Comparison of ENCODE assay signal across 8 mouse cellular contexts in the genomic region with DNA sequence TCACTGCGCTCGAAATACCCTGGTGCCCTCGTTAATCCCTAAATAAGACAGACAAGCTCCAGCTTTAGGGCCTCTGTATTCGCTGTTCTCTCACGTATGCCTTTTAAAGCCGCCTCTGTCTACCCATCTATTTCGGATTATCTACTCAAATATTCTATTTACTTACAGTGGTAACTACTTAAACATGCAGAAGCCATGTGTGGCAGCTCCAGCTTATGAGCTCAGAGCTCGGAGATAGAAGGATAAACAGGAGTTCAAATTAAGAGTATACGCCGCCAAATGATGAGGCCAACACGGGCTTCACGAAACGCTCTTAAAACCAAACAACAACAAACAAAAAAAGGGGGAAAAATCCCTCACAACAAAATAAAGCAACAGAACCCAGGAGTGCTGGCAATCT. TPM values are rescaled to one million over a fixed set of nuclear protein-coding genes. Genes with fewer than 3 reads are reported as not detected.
DNase-seq lines count a peak whose midpoint lies in the region; ATAC-seq and TF ChIP-seq lines count a peak whose summit lies in the region.

No protein-coding gene starts in this region.

- no peak for TF ChIP-seq POLR2A in cortical plate, adult 2 months (IDR thresholded peaks at IDR 0.05; ENCODE audit: extremely low read depth, insufficient read depth, low read length)

- no peaks in the 10 kb centered on the region for H3K9me3 ChIP-seq in kidney, embryonic 16.5 days (ENCODE audit: low read length)
- H3K9me3 ChIP-seq in midbrain, embryonic 16.5 days (replicated peaks; ENCODE audit: control insufficient read depth, low read length, poor library complexity, severe bottlenecking) = no peaks in the 10 kb centered on the region

- ATAC-seq in kidney, embryonic 16.5 days (ENCODE audit: low FRiP score, low TSS enrichment) = no peak
- peak; percentile 22 for ATAC-seq in inflammation-experienced regulatory T-cells, adult 6 months
- peak; percentile 46 for ATAC-seq in midbrain, embryonic 16.5 days

- 2% methylated on average over 13 of the region's 13 CpGs for WGBS in kidney, embryonic 16.5 days
- WGBS in midbrain, embryonic 16.5 days = under 1% methylated on average over 13 of the region's 13 CpGs

- H3K4me1 ChIP-seq in kidney, embryonic 16.5 days (ENCODE audit: insufficient read depth, low read length) = peaks cover 10% of the 10 kb centered on the region
- H3K4me1 ChIP-seq in cortical plate, adult 2 months (ENCODE audit: control insufficient read depth, insufficient read depth, low read length) = peaks cover 4% of the 10 kb centered on the region; the same call in 1 of the 2 replicates
- H3K4me1 ChIP-seq in midbrain, embryonic 16.5 days (ENCODE audit: control insufficient read depth, insufficient read depth, low read length) = peaks cover 15% of the 10 kb centered on the region

- intact Hi-C loops in gastrocnemius, postnatal 36 days (cut with DNase I) = loop anchor here (5.0 to 10.0 kb wide), 2 partner anchors 51 to 88 kb away; a partner anchor contains a TSS

- H3K4me2 ChIP-seq in kidney, embryonic 16.5 days (replicated peaks; ENCODE audit: low read depth, low read length) = peak overlapping the region; percentile 87
- peak overlapping the region; percentile 73 for H3K4me2 ChIP-seq in midbrain, embryonic 16.5 days (ENCODE audit: low read length)

- peaks cover 17% of the 10 kb centered on the region; the same call in 1 of the 2 replicates for H3K36me3 ChIP-seq in kidney, embryonic 16.5 days (ENCODE audit: insufficient read depth, low read length)
- H3K36me3 ChIP-seq in midbrain, embryonic 16.5 days (ENCODE audit: control insufficient read depth, insufficient read depth, low read length) = 0 out of 2 replicates have a peak, but pooled peaks cover 2% of the 10 kb centered on the region

- peak overlapping the region; percentile 88 for H3K9ac ChIP-seq in kidney, embryonic 16.5 days (replicated peaks; ENCODE audit: low read length)
- peak overlapping the region; percentile 77 for H3K9ac ChIP-seq in midbrain, embryonic 16.5 days (ENCODE audit: low read depth, low read length)

- DNase-seq in kidney, postnatal 10 days = no peak
- no peak for DNase-seq in gastrocnemius, postnatal 36 days
- no peak for DNase-seq in spleen, postnatal 36 days (ENCODE audit: low spot score in 2 of 2)
- no peak for DNase-seq in cerebellum, adult 8-10 months

- peak overlapping the region; percentile 81; the same call in 1 of the 2 replicates for H3K27ac ChIP-seq in kidney, embryonic 16.5 days (ENCODE audit: low read length)
- 0 out of 2 replicates have a peak overlapping the region, but pooled peaks have one; percentile 67 for H3K27ac ChIP-seq in cortical plate, adult 2 months (ENCODE audit: insufficient read depth, low read length)
- peak overlapping the region; percentile 71 for H3K27ac ChIP-seq in midbrain, embryonic 16.5 days (ENCODE audit: low read length)

- no peak for TF ChIP-seq CTCF in cortical plate, adult 2 months (IDR thresholded peaks at IDR 0.05; ENCODE audit: extremely low read depth, insufficient read depth, low read length)

- H3K27me3 ChIP-seq in kidney, embryonic 16.5 days (ENCODE audit: insufficient read depth, low read length) = no peaks in the 10 kb centered on the region; the same call in 1 of the 2 replicates
- peaks cover 6% of the 10 kb centered on the region; the same call in 1 of the 2 replicates for H3K27me3 ChIP-seq in midbrain, embryonic 16.5 days (ENCODE audit: control insufficient read depth, insufficient read depth, low read depth, low read length)

- H3K4me3 ChIP-seq in kidney, embryonic 16.5 days (ENCODE audit: low read length) = peak overlapping the region; percentile 80
- peak overlapping the region; percentile 79 for H3K4me3 ChIP-seq in cortical plate, adult 2 months (ENCODE audit: insufficient read depth, low read length)
- H3K4me3 ChIP-seq in midbrain, embryonic 16.5 days (ENCODE audit: low read depth, low read length) = peak overlapping the region; percentile 76

RNA-seq across cellular contexts. Expression of a gene that starts 0.5 kb away (rescaled TPM):
- 22.9 and 32.2 TPM in 2 replicates for polyA plus RNA-seq in kidney, embryonic 16.5 days (2015; fragmentation: Nextera tagmentation; extraction: Ambion mirVana)
- polyA plus RNA-seq in cortical plate, adult 2 months (2012; rRNA removed) = 66.4 and 70.2 TPM in 2 replicates
- polyA plus RNA-seq in inflammation-experienced regulatory T-cells, adult 6 months (2017; shearing (Covaris generic)) = 10 to 100 TPM; 42.6 to 84.1 (median 72.6) TPM
- polyA plus RNA-seq in midbrain, embryonic 16.5 days (2015; fragmentation: Nextera tagmentation; extraction: Ambion mirVana) = 21.5 and 23.4 TPM in 2 replicates
- 10 to 100 TPM in 1 of 2 experiments, 1 to 10 TPM in 1; 8.8 to 11.9 TPM for total RNA-seq in gastrocnemius, postnatal 36 days (2021)

RNA-seq across cellular contexts. Expression of a gene that starts 12.2 kb away (rescaled TPM):
- 3.8 and 4.7 TPM in 2 replicates for polyA plus RNA-seq in kidney, embryonic 16.5 days (2015; fragmentation: Nextera tagmentation; extraction: Ambion mirVana)
- polyA plus RNA-seq in cortical plate, adult 2 months (2012; rRNA removed) = 2.3 and 3.1 TPM in 2 replicates
- 1 to 10 TPM in 2 of 3 experiments, under 1 TPM in 1; 0.68 to 1.7 (median 1.6) TPM for polyA plus RNA-seq in inflammation-experienced regulatory T-cells, adult 6 months (2017; shearing (Covaris generic))
- polyA plus RNA-seq in midbrain, embryonic 16.5 days (2015; fragmentation: Nextera tagmentation; extraction: Ambion mirVana) = 4.6 and 4.8 TPM in 2 replicates
- under 1 TPM; 0.20 to 0.36 TPM for total RNA-seq in gastrocnemius, postnatal 36 days (2021)

RNA-seq across cellular contexts. Expression of a gene that starts 15.3 kb away (rescaled TPM):
- 1.9 and 2.3 TPM in 2 replicates for polyA plus RNA-seq in kidney, embryonic 16.5 days (2015; fragmentation: Nextera tagmentation; extraction: Ambion mirVana)
- polyA plus RNA-seq in cortical plate, adult 2 months (2012; rRNA removed) = 0.40 and 0.44 TPM in 2 replicates
- polyA plus RNA-seq in inflammation-experienced regulatory T-cells, adult 6 months (2017; shearing (Covaris generic)) = under 1 TPM in 1 of 3 experiments, not detected in 2; 0.62 TPM
- 3.8 and 4.5 TPM in 2 replicates for polyA plus RNA-seq in midbrain, embryonic 16.5 days (2015; fragmentation: Nextera tagmentation; extraction: Ambion mirVana)
- total RNA-seq in gastrocnemius, postnatal 36 days (2021) = under 1 TPM in 1 of 2 experiments, not detected in 1; 0.17 TPM

RNA-seq across cellular contexts. Expression of a gene that starts 25.7 kb away (rescaled TPM):
- polyA plus RNA-seq in kidney, embryonic 16.5 days (2015; fragmentation: Nextera tagmentation; extraction: Ambion mirVana) = 4.5 TPM in 2 replicates
- polyA plus RNA-seq in cortical plate, adult 2 months (2012; rRNA removed) = 3.8 and 4.1 TPM in 2 replicates
- polyA plus RNA-seq in inflammation-experienced regulatory T-cells, adult 6 months (2017; shearing (Covaris generic)) = not detected
- 12.0 and 13.2 TPM in 2 replicates for polyA plus RNA-seq in midbrain, embryonic 16.5 days (2015; fragmentation: Nextera tagmentation; extraction: Ambion mirVana)
- under 1 TPM; 0.25 to 0.43 TPM for total RNA-seq in gastrocnemius, postnatal 36 days (2021)

RNA-seq across cellular contexts. Expression of a gene that starts 26.2 kb away (rescaled TPM):
- polyA plus RNA-seq in kidney, embryonic 16.5 days (2015; fragmentation: Nextera tagmentation; extraction: Ambion mirVana) = not detected in 2 replicates
- not detected in 2 replicates for polyA plus RNA-seq in cortical plate, adult 2 months (2012; rRNA removed)
- polyA plus RNA-seq in inflammation-experienced regulatory T-cells, adult 6 months (2017; shearing (Covaris generic)) = not detected
- not detected in 2 replicates for polyA plus RNA-seq in midbrain, embryonic 16.5 days (2015; fragmentation: Nextera tagmentation; extraction: Ambion mirVana)
- not detected for total RNA-seq in gastrocnemius, postnatal 36 days (2021)
